Mouse (Mus musculus) limb, embryonic 15.5 days (tissue): ENCODE results near the gene Fgd2. TPM values are rescaled to one million over a fixed set of nuclear protein-coding genes. Genes with fewer than 3 reads are reported as not detected.

Source experiments
- ATAC-seq: fragments of 200-750 bp; cut with Nextera tagmentation; 2 replicates; pipeline ENCODE4 v1.8.0; 2017; ENCODE audit warnings: low read depth, moderate TSS enrichment; ENCODE audit not compliant: insufficient number of reproducible peaks, low FRiP score, low TSS enrichment
- H3K27ac ChIP-seq: fragments of 300-500 bp; sonication (generic); 2 replicates; pipeline ENCODE4 v1.5.1; 2015; ENCODE audit warnings: moderate library complexity, mild to moderate bottlenecking, inconsistent platforms
- H3K27me3 ChIP-seq: fragments of 300-500 bp; sonication (generic); 2 replicates; pipeline ENCODE4 v1.6.1; 2015; ENCODE audit warnings: inconsistent platforms
- H3K36me3 ChIP-seq: fragments of 300-500 bp; sonication (generic); 2 replicates; pipeline ENCODE4 v1.6.1; 2015; ENCODE audit warnings: inconsistent platforms
- H3K4me1 ChIP-seq: fragments of 300-500 bp; sonication (generic); 2 replicates; pipeline ENCODE4 v1.6.1; 2015; ENCODE audit warnings: inconsistent platforms
- H3K4me2 ChIP-seq: fragments of 300-500 bp; sonication (generic); 2 replicates; pipeline ENCODE4 v1.6.1; 2015; ENCODE audit warnings: mild to moderate bottlenecking, inconsistent platforms
- H3K4me3 ChIP-seq: fragments of 300-500 bp; sonication (generic); 2 replicates; pipeline ENCODE4 v1.5.1; 2015; ENCODE audit warnings: mild to moderate bottlenecking, inconsistent platforms
- H3K9ac ChIP-seq: fragments of 300-500 bp; sonication (generic); 2 replicates; pipeline ENCODE4 v1.6.1; 2015; ENCODE audit warnings: inconsistent platforms
- H3K9me3 ChIP-seq: fragments of 300-500 bp; sonication (generic); 2 replicates; pipeline ENCODE4 v1.6.1; 2016; ENCODE audit warnings: inconsistent platforms
- WGBS: fragments of 180-500 bp; shearing (Covaris S2); methylation state at CpG from one replicate; pipeline ENCODE4 v1.1.7; 2015; 5-methylcytosine and 5-hydroxymethylcytosine counted together
- polyA plus RNA-seq: library from polyadenylated mRNA; unstranded; fragments of >200 nt; fragmentation: Nextera tagmentation; extraction: Ambion mirVana; gene quantifications from 2 replicates; pipeline ENCODE4 v1.2.1, GENCODE M21; 2015

The Fgd2 gene
- polyA plus RNA-seq, 1 experiment from 2014 or later = 8.5 TPM

- no peak for ATAC-seq
- Histone ChIP-seq H3K4me2 (no peak overlapping the region), H3K4me1 (peaks cover 36% of the 10 kb centered on the region), H3K4me3 (no peak overlapping the region), H3K27ac (no peak overlapping the region), H3K9ac (no peak overlapping the region), H3K9me3 (no peaks in the 10 kb centered on the region), H3K36me3 (no peaks in the 10 kb centered on the region), H3K27me3 (no peaks in the 10 kb centered on the region)
- 58% methylated on average over 7 of the region's 7 CpGs for WGBS
These were observed 34.7 kb downstream of the Fgd2 start for GRCm38 (mm10) chr17:29395381-29395780.

GRCm38 (mm10) chr17:29396056-29396799, 35.5 kb downstream of the Fgd2 start:
- Histone ChIP-seq H3K4me3 (no peak overlapping the region), H3K27ac (no peak overlapping the region), H3K27me3 (no peaks in the 10 kb centered on the region), H3K36me3 (no peaks in the 10 kb centered on the region), H3K9ac (no peak overlapping the region), H3K4me1 (peaks cover 36% of the 10 kb centered on the region), H3K9me3 (no peaks in the 10 kb centered on the region), H3K4me2 (no peak overlapping the region)
- 57% methylated on average over 6 of the region's 6 CpGs for WGBS
- ATAC-seq = no peak

GRCm38 (mm10) chr17:29396821-29397242, 36.1 kb downstream of the Fgd2 start:
- H3K36me3 ChIP-seq = no peaks in the 10 kb centered on the region
- H3K27ac ChIP-seq = peak overlapping the region; percentile 80; the same call in 1 of the 2 replicates
- H3K4me2 ChIP-seq = 0 out of 2 replicates have a peak overlapping the region, but pooled peaks have one; percentile 17
- no peaks in the 10 kb centered on the region for H3K27me3 ChIP-seq
- 0 out of 2 replicates have a peak, but pooled peaks have one; percentile 3 for ATAC-seq
- WGBS = 17% methylated on average over 6 of the region's 6 CpGs
- no peak overlapping the region for H3K4me3 ChIP-seq
- no peaks in the 10 kb centered on the region for H3K9me3 ChIP-seq
- H3K9ac ChIP-seq = no peak overlapping the region
- peaks cover 36% of the 10 kb centered on the region for H3K4me1 ChIP-seq

GRCm38 (mm10) chr17:29397480-29398433, 37.0 kb downstream of the Fgd2 start:
- H3K27ac ChIP-seq = peak overlapping the region; percentile 80
- peaks cover 36% of the 10 kb centered on the region for H3K4me1 ChIP-seq
- no peaks in the 10 kb centered on the region for H3K9me3 ChIP-seq
- peak overlapping the region; percentile 38 for H3K4me3 ChIP-seq
- peak overlapping the region; percentile 84 for H3K4me2 ChIP-seq
- H3K36me3 ChIP-seq = no peaks in the 10 kb centered on the region
- WGBS = 2% methylated on average over 27 of the region's 27 CpGs
- 0 out of 2 replicates have a peak overlapping the region, but pooled peaks have one; percentile 26 for H3K9ac ChIP-seq
- ATAC-seq = peak; percentile 20
- H3K27me3 ChIP-seq = no peaks in the 10 kb centered on the region

GRCm38 (mm10) chr17:29398434-29399026, 37.8 kb downstream of the Fgd2 start:
- H3K9ac ChIP-seq = 0 out of 2 replicates have a peak overlapping the region, but pooled peaks have one; percentile 26
- H3K36me3 ChIP-seq = no peaks in the 10 kb centered on the region
- WGBS = 19% methylated on average over 17 of the region's 17 CpGs
- H3K27ac ChIP-seq = peak overlapping the region; percentile 80
- peak overlapping the region; percentile 84 for H3K4me2 ChIP-seq
- H3K4me3 ChIP-seq = peak overlapping the region; percentile 38
- no peaks in the 10 kb centered on the region for H3K27me3 ChIP-seq
- no peaks in the 10 kb centered on the region for H3K9me3 ChIP-seq
- peaks cover 36% of the 10 kb centered on the region for H3K4me1 ChIP-seq
- no peak for ATAC-seq

GRCm38 (mm10) chr17:29399241-29399910, 38.7 kb downstream of the Fgd2 start:
- no peak overlapping the region for H3K4me3 ChIP-seq
- no peaks in the 10 kb centered on the region for H3K9me3 ChIP-seq
- H3K27me3 ChIP-seq = no peaks in the 10 kb centered on the region
- H3K27ac ChIP-seq = no peak overlapping the region
- 67% methylated on average over 14 of the region's 14 CpGs for WGBS
- H3K36me3 ChIP-seq = no peaks in the 10 kb centered on the region
- H3K9ac ChIP-seq = no peak overlapping the region
- H3K4me1 ChIP-seq = peaks cover 34% of the 10 kb centered on the region
- H3K4me2 ChIP-seq = no peak overlapping the region
- no peak for ATAC-seq

- H3K9me3 ChIP-seq = no peaks in the 10 kb centered on the region
- H3K27me3 ChIP-seq = no peaks in the 10 kb centered on the region
- no peak overlapping the region for H3K4me3 ChIP-seq
- no peaks in the 10 kb centered on the region for H3K36me3 ChIP-seq
- ATAC-seq = no peak
- H3K27ac ChIP-seq = no peak overlapping the region
- peaks cover 30% of the 10 kb centered on the region for H3K4me1 ChIP-seq
- H3K9ac ChIP-seq = no peak overlapping the region
- 67% methylated on average over 5 of the region's 5 CpGs for WGBS
- no peak overlapping the region for H3K4me2 ChIP-seq
These were observed 39.3 kb downstream of the Fgd2 start for GRCm38 (mm10) chr17:29400044-29400443.

- no peak for ATAC-seq
These were observed 41.1 kb downstream of the Fgd2 start for GRCm38 (mm10) chr17:29401741-29402268.

GRCm38 (mm10) chr17:29403179-29403578, 42.5 kb downstream of the Fgd2 start:
- Histone ChIP-seq H3K36me3 (no peaks in the 10 kb centered on the region), H3K4me1 (peaks cover 12% of the 10 kb centered on the region), H3K27me3 (no peaks in the 10 kb centered on the region), H3K9ac (no peak overlapping the region), H3K4me3 (no peak overlapping the region), H3K27ac (no peak overlapping the region), H3K4me2 (no peak overlapping the region), H3K9me3 (no peaks in the 10 kb centered on the region)
- 54% methylated on average over 1 of the region's 1 CpGs for WGBS
- ATAC-seq = no peak

More at GRCm38 (mm10) chr17:29401741-29402268, 41.1 kb downstream of the Fgd2 start:
- Histone ChIP-seq H3K36me3 (no peaks in the 10 kb centered on the region), H3K4me1 (peaks cover 26% of the 10 kb centered on the region), H3K9ac (no peak overlapping the region), H3K9me3 (no peaks in the 10 kb centered on the region), H3K4me3 (no peak overlapping the region), H3K27ac (no peak overlapping the region; the same call in 1 of the 2 replicates), H3K4me2 (no peak overlapping the region), H3K27me3 (no peaks in the 10 kb centered on the region)
- 69% methylated on average over 15 of the region's 15 CpGs for WGBS

GRCm38 (mm10) chr17:29405501-29405900, 44.8 kb downstream of the Fgd2 start:
- H3K27ac ChIP-seq = no peak overlapping the region
- no peaks in the 10 kb centered on the region for H3K27me3 ChIP-seq
- ATAC-seq = no peak
- H3K4me1 ChIP-seq = 0 out of 2 replicates have a peak, but pooled peaks cover 2% of the 10 kb centered on the region
- H3K36me3 ChIP-seq = no peaks in the 10 kb centered on the region
- WGBS = 55% methylated on average over 13 of the region's 13 CpGs
- H3K9ac ChIP-seq = no peak overlapping the region
- H3K4me3 ChIP-seq = no peak overlapping the region
- H3K9me3 ChIP-seq = no peaks in the 10 kb centered on the region
- H3K4me2 ChIP-seq = no peak overlapping the region

GRCm38 (mm10) chr17:29406077-29406476, 45.4 kb downstream of the Fgd2 start:
- no peak overlapping the region for H3K27ac ChIP-seq
- ATAC-seq = no peak
- 0 out of 2 replicates have a peak, but pooled peaks cover 2% of the 10 kb centered on the region for H3K4me1 ChIP-seq
- 25% methylated on average over 6 of the region's 6 CpGs for WGBS
- no peaks in the 10 kb centered on the region for H3K9me3 ChIP-seq
- no peaks in the 10 kb centered on the region for H3K27me3 ChIP-seq
- no peak overlapping the region for H3K9ac ChIP-seq
- no peak overlapping the region for H3K4me3 ChIP-seq
- H3K4me2 ChIP-seq = no peak overlapping the region
- H3K36me3 ChIP-seq = no peaks in the 10 kb centered on the region
